Comparison of ENCODE assay signal across 8 mouse cellular contexts in genomic region chr8:71487691-71488445, GRCm38 (mm10). TPM values are rescaled to one million over a fixed set of nuclear protein-coding genes. Genes with fewer than 3 reads are reported as not detected.
DNase-seq lines count a peak whose midpoint lies in the region; ATAC-seq lines count a peak whose summit lies in the region.

Gene Gtpbp3, plus strand, starts transcription at chr8:71488103.

- H3K27ac ChIP-seq in intestine, embryonic 15.5 days: peak within 1 kb of the TSS; percentile 94

- H3K4me3 ChIP-seq in intestine, embryonic 15.5 days (replicated peaks): peak within 1 kb of the TSS; percentile 76

- H3K4me2 ChIP-seq in intestine, embryonic 15.5 days (replicated peaks): peak within 1 kb of the TSS; percentile 100

- H3K9me3 ChIP-seq in intestine, embryonic 15.5 days: no peaks in the 10 kb centered on the region

- ATAC-seq in intestine, embryonic 15.5 days: peak; percentile 53

- peaks cover 13% of the 10 kb centered on the region for H3K36me3 ChIP-seq in intestine, embryonic 15.5 days

- intact Hi-C loops in gastrocnemius, postnatal 36 days (cut with DNase I): no loop called here
- intact Hi-C loops in left cerebral cortex, postnatal 36 days (cut with DNase I): loop anchor here (1.0 kb wide), 1 partner anchor 19 kb away; no protein-coding TSS in a partner anchor

- peak within 1 kb of the TSS; percentile 81 for H3K9ac ChIP-seq in intestine, embryonic 15.5 days

- under 1% methylated on average over 33 of the region's 33 CpGs for WGBS in intestine, embryonic 15.5 days

- DNase-seq in adipocyte (ENCODE audit: low spot score): peak; percentile 90
- peak; percentile 85 for DNase-seq in embryo, embryonic 10 days (ENCODE audit: low spot score)
- peak; percentile 81 to 83 for DNase-seq in gastrocnemius, postnatal 36 days
- DNase-seq in left cerebral cortex, postnatal 36 days (ENCODE audit: low spot score in 2 of 2): peak; percentile 78 to 81
- DNase-seq in mesoderm, embryonic 11.5 days (ENCODE audit: low read depth, low spot score): peak; percentile 60
- peak; percentile 84 for DNase-seq in right cerebral cortex, postnatal 25 days
- DNase-seq in urinary bladder, postnatal 4 days (ENCODE audit: low spot score in 2 of 2): peak; percentile 76 to 81

- H3K27me3 ChIP-seq in intestine, embryonic 15.5 days (replicated peaks): no peaks in the 10 kb centered on the region

- peaks cover 31% of the 10 kb centered on the region for H3K4me1 ChIP-seq in intestine, embryonic 15.5 days (replicated peaks)

RNA-seq across cellular contexts. Expression of gene Gtpbp3, which starts in this region (rescaled TPM):
- total RNA-seq in gastrocnemius, postnatal 36 days (2021): 10 to 100 TPM in 1 of 2 experiments, 1 to 10 TPM in 1; 8.0 to 10.5 TPM
- 13.6 and 16.3 TPM in 2 replicates for polyA plus RNA-seq in intestine, embryonic 15.5 days (2015; fragmentation: Nextera tagmentation; extraction: Ambion mirVana)
- 10 to 100 TPM; 34.2 to 36.0 TPM for total RNA-seq in left cerebral cortex, postnatal 36 days (2021)

Comparison
In these comparisons a context has a peak if more than half of its experiments do, and no peak if none do; other contexts are left out.
1. Peak in every context shown above with its lines: DNase-seq, ATAC-seq, H3K4me3 ChIP-seq and H3K27ac ChIP-seq.